Mouse (Mus musculus) lung, postnatal 0 days (tissue): ENCODE measurements around the gene H2-Q10. TPM values are rescaled to one million over a fixed set of nuclear protein-coding genes. Genes with fewer than 3 reads are reported as not detected.

Experiments used
- ATAC-seq: fragments of 200-750 bp; cut with Nextera tagmentation; 2 replicates; pipeline ENCODE4 v1.8.0; 2017; ENCODE audit warnings: moderate library complexity
- DNase-seq: peaks from one replicate; pipeline ENCODE4 v3.0.0-alpha.2; 2016; ENCODE audit warnings: low spot score
- H3K27ac ChIP-seq: fragments of 300-500 bp; sonication (generic); 2 replicates; pipeline ENCODE4 v1.5.1; 2014; ENCODE audit warnings: antibody characterized with exemption, mild to moderate bottlenecking, low read length, mixed read lengths
- H3K27me3 ChIP-seq: fragments of 300-500 bp; sonication (generic); replicated peaks from 2 replicates; pipeline ENCODE4 v1.6.1; 2014; ENCODE audit warnings: low read length, mixed read lengths; ENCODE audit not compliant: insufficient read depth
- H3K36me3 ChIP-seq: fragments of 300-500 bp; sonication (generic); 2 replicates; pipeline ENCODE4 v1.6.1; 2014; ENCODE audit warnings: low read length, mixed read lengths; ENCODE audit not compliant: insufficient read depth
- H3K4me1 ChIP-seq: fragments of 300-500 bp; sonication (generic); 2 replicates; pipeline ENCODE4 v1.6.1; 2014; ENCODE audit warnings: antibody characterized with exemption, low read depth, low read length, mixed read lengths; ENCODE audit not compliant: insufficient read depth
- H3K4me2 ChIP-seq: fragments of 300-500 bp; sonication (generic); replicated peaks from 2 replicates; pipeline ENCODE4 v1.6.1; 2014; ENCODE audit warnings: low read depth, mild to moderate bottlenecking, low read length, moderate library complexity, mixed read lengths
- H3K4me3 ChIP-seq: fragments of 300-500 bp; sonication (generic); 2 replicates; pipeline ENCODE4 v1.5.1; 2014; ENCODE audit warnings: low read depth, low read length
- H3K9ac ChIP-seq: fragments of 300-500 bp; sonication (generic); replicated peaks from 2 replicates; pipeline ENCODE4 v1.6.1; 2014; ENCODE audit warnings: low read depth, mild to moderate bottlenecking
- H3K9me3 ChIP-seq: fragments of 300-500 bp; sonication (generic); 2 replicates; pipeline ENCODE4 v1.6.1; 2016; ENCODE audit warnings: low read length, mixed read lengths
- CTCF ChIP-seq: IDR thresholded peaks from 2 replicates; pipeline ENCODE4 v1.5.1; 2016; ENCODE audit warnings: antibody characterized with exemption, mild to moderate bottlenecking
- EP300 ChIP-seq: IDR thresholded peaks from 2 replicates; pipeline ENCODE4 v1.6.1; 2016; ENCODE audit warnings: antibody characterized with exemption, mild to moderate bottlenecking, control low read depth
- WGBS: fragments of 180-500 bp; shearing (Covaris S2); extraction: QIAGEN DNeasy Blood & Tissue Kit; methylation state at CpG from one replicate; pipeline ENCODE4 v1.1.7; 2014; 5-methylcytosine and 5-hydroxymethylcytosine counted together
- polyA plus RNA-seq: library from polyadenylated mRNA; unstranded; fragments of >200 nt; fragmentation: Nextera tagmentation; extraction: Ambion mirVana; gene quantifications from 2 replicates; pipeline ENCODE4 v1.2.1, GENCODE M21; 2015

Gene H2-Q10
- polyA plus RNA-seq, 1 experiment from 2014 or later, result 2.0 TPM

DNA sequence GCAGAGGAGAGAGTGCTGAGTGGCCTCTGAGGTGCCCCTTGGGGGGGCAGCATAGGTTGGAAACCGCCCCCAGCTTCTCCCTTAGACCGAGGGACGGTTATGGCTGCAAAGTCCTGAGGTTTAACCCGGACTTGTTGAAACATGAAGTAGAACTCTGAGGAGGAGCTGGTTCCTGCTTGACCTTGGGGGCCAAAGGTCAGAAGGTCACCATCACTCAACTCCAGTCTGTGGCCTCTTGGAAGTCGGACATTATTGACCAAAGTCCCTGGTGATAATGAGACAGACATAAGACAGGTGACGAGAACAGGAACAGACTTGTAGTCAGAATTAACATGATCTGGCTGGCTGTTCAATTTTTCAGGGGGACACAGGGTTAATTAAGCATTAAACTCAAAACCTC is 44.9 kb downstream of the H2-Q10 start:
- TF ChIP-seq EP300, result no peak
- no peak for TF ChIP-seq CTCF
- 54% methylated on average over 6 of the region's 6 CpGs for WGBS
- H3K9ac ChIP-seq, result no peak overlapping the region
- H3K9me3 ChIP-seq, result no peaks in the 10 kb centered on the region
- H3K36me3 ChIP-seq, result no peaks in the 10 kb centered on the region
- H3K27me3 ChIP-seq, result no peaks in the 10 kb centered on the region
- H3K4me3 ChIP-seq, result no peak overlapping the region
- no peak overlapping the region for H3K4me2 ChIP-seq
- peaks cover 9% of the 10 kb centered on the region; the same call in 1 of the 2 replicates for H3K4me1 ChIP-seq
- DNase-seq (no peak), ATAC-seq (no peak)
- no peak overlapping the region for H3K27ac ChIP-seq

DNA sequence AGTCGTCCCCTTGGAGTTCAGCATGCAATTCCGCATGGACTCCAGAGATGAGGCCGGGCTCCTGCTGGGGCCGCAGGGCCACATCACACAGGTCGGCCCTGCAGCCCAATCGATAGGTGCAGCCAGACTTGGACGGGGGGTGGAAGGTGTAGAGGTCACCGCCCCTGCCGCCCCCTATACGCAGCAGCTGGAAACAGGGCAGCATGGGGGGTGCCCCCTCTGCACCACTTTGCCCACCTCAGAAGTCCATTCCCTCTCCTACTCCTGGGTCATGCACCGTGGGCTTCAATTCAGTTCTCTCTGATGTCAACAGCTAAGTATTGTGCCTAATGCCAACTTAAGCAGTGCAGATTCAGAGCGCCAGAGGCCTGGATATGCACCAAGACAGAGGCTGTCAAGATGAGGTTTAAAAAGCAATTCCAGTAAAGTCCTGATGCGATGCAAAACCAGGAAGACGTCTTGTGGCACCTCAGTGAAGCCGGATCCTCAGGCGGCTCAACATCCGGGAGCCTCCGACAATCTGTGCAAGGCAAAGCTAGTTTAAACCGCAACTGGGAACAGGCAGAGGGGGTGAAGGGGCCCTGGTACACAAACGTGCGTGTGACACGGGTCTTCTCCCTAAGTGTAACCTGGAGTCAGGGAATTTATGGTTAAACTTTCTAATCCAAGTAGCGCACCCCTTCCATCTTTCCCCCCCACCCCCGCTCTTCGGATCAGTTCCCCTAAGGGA is 46.2 kb downstream of the H2-Q10 start:
- Histone ChIP-seq H3K27ac (peak overlapping the region; percentile 17; the same call in 1 of the 2 replicates), H3K36me3 (no peaks in the 10 kb centered on the region), H3K9ac (peak overlapping the region; percentile 44), H3K4me1 (peaks cover 9% of the 10 kb centered on the region; the same call in 1 of the 2 replicates), H3K27me3 (no peaks in the 10 kb centered on the region), H3K4me3 (peak overlapping the region; percentile 52), H3K9me3 (no peaks in the 10 kb centered on the region), H3K4me2 (peak overlapping the region; percentile 90)
- 5% methylated on average over 25 of the region's 25 CpGs for WGBS
- TF ChIP-seq EP300 (no peak), CTCF (no peak)
- DNase-seq (peak; percentile 65), ATAC-seq (no peak)

DNA sequence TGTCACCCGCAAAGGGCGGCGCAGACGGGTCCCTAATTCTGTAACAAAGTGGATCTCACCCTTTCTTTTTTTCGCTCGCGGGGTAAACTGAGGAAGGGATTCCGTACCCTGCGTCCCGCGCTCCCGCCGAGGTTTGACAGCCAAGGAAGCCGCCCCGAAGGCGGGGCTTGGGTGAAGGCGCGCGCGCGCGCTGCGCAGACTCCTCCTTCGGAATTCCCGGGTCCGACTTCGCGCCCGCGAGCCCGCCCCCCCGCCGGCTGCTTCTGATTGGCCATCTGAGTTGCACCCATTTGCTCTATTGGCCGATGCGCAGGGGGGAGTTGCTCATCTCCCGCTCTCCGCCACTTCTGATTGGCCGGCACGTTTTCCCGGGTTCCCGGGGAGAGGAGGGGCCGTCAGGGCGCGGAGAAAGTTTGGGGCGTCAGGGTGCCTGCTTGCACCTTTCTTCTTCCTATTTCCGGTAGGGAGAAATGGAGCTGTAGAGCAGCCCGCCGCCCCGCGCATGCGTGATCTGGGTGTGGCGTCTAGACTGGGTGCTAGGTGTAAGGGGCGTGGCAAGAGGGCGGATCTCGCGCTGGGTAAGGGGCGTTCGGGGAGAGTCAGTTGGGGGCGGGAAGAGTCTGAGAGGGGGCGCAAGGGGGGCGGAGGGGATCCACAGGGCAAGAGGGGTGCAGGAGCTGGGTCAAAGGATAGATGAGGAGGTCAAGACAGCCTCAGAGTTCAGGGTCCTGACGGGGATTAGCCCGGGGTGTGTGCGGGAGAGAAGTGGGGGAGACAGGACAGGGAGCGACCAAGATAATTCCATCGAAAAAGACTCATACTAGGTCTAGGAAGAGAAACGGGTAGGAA is 47.0 kb downstream of the H2-Q10 start, which contains the start of the genes Tcf19 and Cchcr1:
Gene Tcf19, minus strand, starts transcription at position 173 of the 849 bp plus-strand sequence.
Gene Cchcr1, plus strand, starts transcription at position 449 of the 849 bp plus-strand sequence.
- Histone ChIP-seq H3K4me2 (peak within 1 kb of the TSS; percentile 90), H3K9me3 (no peaks in the 10 kb centered on the region), H3K27ac (peak within 1 kb of the TSS; percentile 17), H3K36me3 (0 out of 2 replicates have a peak, but pooled peaks cover 4% of the 10 kb centered on the region), H3K4me1 (peaks cover 9% of the 10 kb centered on the region; the same call in 1 of the 2 replicates), H3K27me3 (no peaks in the 10 kb centered on the region), H3K9ac (peak within 1 kb of the TSS; percentile 44), H3K4me3 (peak within 1 kb of the TSS; percentile 52)
- DNase-seq, result peak; percentile 99
- no peak for TF ChIP-seq CTCF
- peak; percentile 68; the same call in 1 of the 2 replicates for TF ChIP-seq EP300
- WGBS, result 1% methylated on average over 65 of the region's 67 CpGs
- ATAC-seq, result peak; percentile 98

DNA sequence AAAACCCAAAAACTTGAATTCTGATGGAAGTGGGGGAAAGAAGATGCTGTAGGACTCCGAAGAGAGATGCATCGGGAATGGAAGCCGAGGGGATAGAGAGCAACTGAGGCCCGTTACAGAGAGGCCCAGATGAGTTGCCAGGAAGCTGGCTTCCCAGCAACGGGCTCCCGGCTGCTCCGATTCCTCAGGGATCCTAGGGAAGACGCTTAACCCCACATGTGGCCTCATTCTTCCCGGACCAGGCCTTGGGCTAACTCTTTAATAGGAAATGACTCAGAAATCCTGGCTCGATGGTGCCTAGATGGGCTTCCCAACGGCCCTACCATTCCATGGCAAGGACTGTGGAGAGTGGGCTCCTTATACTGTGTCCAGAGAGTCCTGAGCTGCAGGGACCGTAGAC is 47.6 kb downstream of the H2-Q10 start:
- peak overlapping the region; percentile 52 for H3K4me3 ChIP-seq
- TF ChIP-seq CTCF (no peak), EP300 (no peak)
- peak overlapping the region; percentile 16; the same call in 1 of the 2 replicates for H3K27ac ChIP-seq
- peaks cover 9% of the 10 kb centered on the region; the same call in 1 of the 2 replicates for H3K4me1 ChIP-seq
- peak; percentile 16 for DNase-seq
- peak overlapping the region; percentile 90 for H3K4me2 ChIP-seq
- 6% methylated on average over 12 of the region's 12 CpGs for WGBS
- ATAC-seq, result no peak
- H3K9ac ChIP-seq, result peak overlapping the region; percentile 16; the same call in 1 of the 2 replicates
- no peaks in the 10 kb centered on the region for H3K27me3 ChIP-seq
- 0 out of 2 replicates have a peak, but pooled peaks cover 4% of the 10 kb centered on the region for H3K36me3 ChIP-seq
- no peaks in the 10 kb centered on the region for H3K9me3 ChIP-seq

Other genes starting within 250 kb of the H2-Q10 start
- 0.60 TPM in 1 of 2 replicates, not detected in the other for gene Gm16181, start 249.3 kb upstream of the H2-Q10 start, polyA plus RNA-seq
- gene Atp6v1g2, start 236.4 kb upstream of the H2-Q10 start, polyA plus RNA-seq, result 4.7 and 6.1 TPM in 2 replicates
- 11.2 and 12.2 TPM in 2 replicates for gene Nfkbil1, start 234.3 kb upstream of the H2-Q10 start, polyA plus RNA-seq
- gene Ddx39b, start 228.3 kb upstream of the H2-Q10 start, polyA plus RNA-seq, result 161 and 170 TPM in 2 replicates
- 530 and 579 TPM in 2 replicates for gene H2-D1, start 207.4 kb upstream of the H2-Q10 start, polyA plus RNA-seq
- 0.11 and 0.19 TPM in 2 replicates for gene H2-Q1, start 149.7 kb upstream of the H2-Q10 start, polyA plus RNA-seq
- gene H2-Q2, start 127.8 kb upstream of the H2-Q10 start, polyA plus RNA-seq, result 10.3 and 10.4 TPM in 2 replicates
- 8.1 and 8.9 TPM in 2 replicates for gene H2-Q4, start 90.5 kb upstream of the H2-Q10 start, polyA plus RNA-seq
- gene H2-Q6, start 45.2 kb upstream of the H2-Q10 start, polyA plus RNA-seq, result 0.74 and 0.86 TPM in 2 replicates
- 3.1 and 4.0 TPM in 2 replicates for gene H2-Q7, start 30.9 kb upstream of the H2-Q10 start, polyA plus RNA-seq
- 0.13 TPM in 1 of 2 replicates, not detected in the other for gene Pou5f1, start 35.9 kb downstream of the H2-Q10 start, polyA plus RNA-seq
- gene Tcf19, start 46.7 kb downstream of the H2-Q10 start, polyA plus RNA-seq, result 14.2 and 17.4 TPM in 2 replicates
- gene Cchcr1, start 47.0 kb downstream of the H2-Q10 start, polyA plus RNA-seq, result 5.1 and 5.9 TPM in 2 replicates
- gene Psors1c2, start 63.1 kb downstream of the H2-Q10 start, polyA plus RNA-seq, result not detected in 2 replicates
- gene Cdsn, start 82.0 kb downstream of the H2-Q10 start, polyA plus RNA-seq, result 0.04 TPM in 1 of 2 replicates, not detected in the other
- gene 2300002M23Rik, start 97.4 kb downstream of the H2-Q10 start, polyA plus RNA-seq, result not detected in 2 replicates
- gene Sfta2, start 131.5 kb downstream of the H2-Q10 start, polyA plus RNA-seq, result 483 and 564 TPM in 2 replicates
- gene Gm9573, start 156.5 kb downstream of the H2-Q10 start, polyA plus RNA-seq, result not detected in 2 replicates
- gene Mucl3, start 173.6 kb downstream of the H2-Q10 start, polyA plus RNA-seq, result 1.1 and 1.7 TPM in 2 replicates
- 11.4 and 15.2 TPM in 2 replicates for gene Vars2, start 197.5 kb downstream of the H2-Q10 start, polyA plus RNA-seq
- 19.2 and 21.4 TPM in 2 replicates for gene Gtf2h4, start 203.7 kb downstream of the H2-Q10 start, polyA plus RNA-seq
- 64.2 and 79.3 TPM in 2 replicates for gene Ddr1, start 234.5 kb downstream of the H2-Q10 start, polyA plus RNA-seq